Mouse (Mus musculus): Measurements from ENCODE around the gene Sdr42e1.

Gene Sdr42e1

DNA sequence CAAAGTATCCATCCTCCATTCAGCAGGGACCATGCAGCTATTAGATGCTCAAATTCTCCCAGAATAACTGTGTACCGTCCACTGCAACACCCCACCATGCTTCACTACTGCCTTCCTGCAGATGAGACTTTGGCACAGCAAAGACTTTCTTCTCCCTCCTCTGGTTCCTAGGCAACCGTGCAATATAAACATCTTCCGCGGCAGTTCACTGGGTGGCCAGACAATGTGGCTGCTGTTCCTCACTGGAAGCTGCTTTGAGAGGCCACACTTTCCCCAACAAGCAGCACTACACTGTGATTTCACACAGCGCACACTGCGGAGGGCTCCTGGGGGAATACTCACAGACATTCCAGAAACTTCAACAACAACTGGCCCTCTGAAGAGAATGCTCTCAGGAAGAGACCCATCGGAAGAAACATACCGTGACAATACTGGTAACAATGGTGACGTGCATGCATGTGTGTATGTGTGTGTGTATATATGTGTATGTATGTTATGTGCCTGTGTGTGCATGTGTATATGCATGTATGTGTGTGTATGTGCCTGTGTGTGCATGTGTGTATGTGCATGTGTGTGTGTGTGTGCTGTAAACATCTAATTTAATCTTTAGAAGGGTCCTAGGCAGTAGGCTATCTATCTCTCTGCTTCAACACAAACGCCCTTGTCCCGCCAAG is 13.0 kb downstream of the Sdr42e1 start:
- DNase-seq (ENCODE audit: low read depth, low spot score), result no peak

DNA sequence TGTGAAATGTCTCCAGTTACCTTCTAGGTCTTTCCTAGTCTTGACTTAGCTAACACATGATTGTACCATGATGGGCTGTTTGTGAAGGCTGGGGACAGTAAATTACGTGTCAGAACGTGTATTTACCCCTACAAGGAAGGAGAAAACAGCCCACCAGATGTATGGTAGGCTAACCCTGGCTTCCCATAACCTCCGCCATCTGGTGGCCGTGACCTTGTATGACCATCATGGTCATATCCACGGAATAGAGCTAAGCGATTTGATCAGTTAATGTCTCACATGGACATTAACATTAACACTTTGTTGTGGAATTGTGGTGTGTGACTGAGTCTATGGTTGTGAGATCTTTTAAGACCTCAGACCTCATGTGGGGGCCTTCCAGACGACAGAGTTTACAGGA is 14.5 kb downstream of the Sdr42e1 start:
- no peak for DNase-seq (ENCODE audit: low read depth, low spot score)

DNA sequence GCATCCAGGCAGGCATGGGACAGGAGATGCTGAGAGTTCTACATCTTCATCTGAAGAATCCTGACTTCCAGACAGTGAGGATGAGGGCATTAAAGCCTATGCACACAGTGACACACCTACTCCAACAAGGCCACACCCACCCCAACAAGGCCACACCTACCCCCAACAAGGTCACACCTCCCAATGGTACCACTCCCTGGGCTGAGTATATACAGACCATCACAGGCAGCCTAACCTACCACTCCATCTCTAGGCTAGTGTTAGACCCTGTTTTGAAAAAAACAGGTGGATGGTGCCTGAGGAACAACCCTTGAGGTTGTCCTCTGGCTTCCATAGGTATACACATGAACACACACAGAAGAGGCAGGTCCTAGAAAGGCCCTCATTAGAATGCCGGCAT is 21.2 kb downstream of the Sdr42e1 start:
- no peak for DNase-seq (ENCODE audit: low read depth, low spot score)

DNA sequence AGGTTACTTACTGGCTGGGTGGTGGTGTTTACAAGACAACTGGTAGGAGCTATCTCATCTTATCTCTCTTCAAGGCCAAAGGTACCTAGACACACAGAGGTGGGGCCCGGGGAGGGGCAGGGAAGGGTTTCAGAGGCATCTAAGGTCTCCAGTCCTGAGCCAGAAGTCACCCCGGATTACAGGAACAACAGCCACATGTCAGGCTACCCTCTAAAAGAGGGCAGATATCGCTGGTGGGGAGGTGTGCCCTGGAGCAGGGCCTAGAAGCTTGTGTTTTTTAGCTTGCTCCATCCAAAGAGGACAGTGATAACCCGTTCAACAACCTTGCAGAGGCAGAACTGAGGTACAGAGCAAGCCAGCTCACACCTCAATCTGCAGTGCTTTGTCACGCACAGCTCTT is 27.0 kb downstream of the Sdr42e1 start:
- DNase-seq (ENCODE audit: low read depth, low spot score), result no peak

GRCm38 (mm10) chr8:117646020-117646419 is 27.5 kb downstream of the Sdr42e1 start:
- DNase-seq (ENCODE audit: low read depth, low spot score), result peak; percentile 15

DNA sequence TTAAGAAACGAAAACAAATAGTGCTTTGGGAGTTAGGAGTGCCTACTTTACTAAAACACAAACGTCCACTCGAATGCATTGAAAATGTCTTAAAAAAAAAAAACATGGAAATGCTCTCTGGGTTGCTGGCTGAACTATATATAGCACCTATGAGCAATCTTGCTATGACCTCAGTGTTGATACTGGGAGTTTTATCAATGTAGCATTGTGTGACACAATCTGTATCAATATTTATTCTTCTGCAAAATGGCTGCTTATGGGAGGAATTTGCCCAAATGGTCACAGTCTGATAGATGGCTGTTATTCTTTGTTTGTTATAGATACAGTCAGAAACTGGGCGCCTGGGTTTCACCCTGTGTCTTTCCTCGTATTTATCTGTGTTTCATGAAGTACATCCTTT is 28.0 kb downstream of the Sdr42e1 start:
- no peak for DNase-seq (ENCODE audit: low read depth, low spot score)

DNA sequence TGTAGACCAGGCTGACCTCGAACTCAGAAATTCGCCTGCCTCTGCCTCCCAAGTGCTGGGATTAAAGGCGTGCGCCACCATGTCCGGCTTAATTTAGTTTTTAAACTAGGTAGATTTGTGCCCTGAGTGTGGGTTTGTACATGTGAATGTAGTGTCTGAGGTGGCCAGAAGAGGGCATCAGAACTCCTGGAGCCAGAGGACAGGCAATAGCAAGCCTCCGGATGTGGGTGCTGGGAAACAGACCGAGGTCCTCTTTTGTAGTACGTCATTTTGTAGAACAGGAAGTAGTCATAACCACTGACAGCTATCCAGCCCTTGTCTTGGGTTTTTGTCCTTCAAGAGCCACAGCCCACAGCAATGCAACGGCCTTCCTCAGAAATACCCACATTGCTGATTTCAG is 33.9 kb downstream of the Sdr42e1 start:
- DNase-seq (ENCODE audit: low read depth, low spot score), result no peak

GRCm38 (mm10) chr8:117637462-117637861 is 36.0 kb downstream of the Sdr42e1 start:
- no peak for DNase-seq (ENCODE audit: low read depth, low spot score)

DNA sequence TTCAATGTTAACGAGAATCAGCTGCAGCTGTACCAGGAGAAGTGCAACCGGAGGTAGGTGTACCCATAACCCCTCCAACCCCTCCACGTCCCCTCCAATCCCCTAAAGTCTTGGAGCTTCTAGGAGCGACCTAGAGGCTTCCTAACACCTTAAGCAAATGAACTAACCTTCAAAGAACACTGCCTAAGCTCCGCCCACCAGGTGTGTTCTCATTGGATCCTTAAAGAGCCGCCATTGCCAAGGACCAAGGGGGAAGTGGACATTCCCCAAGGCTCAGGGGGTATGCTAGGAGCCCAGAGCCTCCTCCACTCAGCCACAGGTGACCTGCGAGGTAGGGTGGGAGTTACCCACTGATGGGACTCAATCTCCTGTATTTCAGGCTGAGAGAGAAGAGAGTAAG is 39.1 kb downstream of the Sdr42e1 start:
- DNase-seq (ENCODE audit: low read depth, low spot score), result no peak

DNA sequence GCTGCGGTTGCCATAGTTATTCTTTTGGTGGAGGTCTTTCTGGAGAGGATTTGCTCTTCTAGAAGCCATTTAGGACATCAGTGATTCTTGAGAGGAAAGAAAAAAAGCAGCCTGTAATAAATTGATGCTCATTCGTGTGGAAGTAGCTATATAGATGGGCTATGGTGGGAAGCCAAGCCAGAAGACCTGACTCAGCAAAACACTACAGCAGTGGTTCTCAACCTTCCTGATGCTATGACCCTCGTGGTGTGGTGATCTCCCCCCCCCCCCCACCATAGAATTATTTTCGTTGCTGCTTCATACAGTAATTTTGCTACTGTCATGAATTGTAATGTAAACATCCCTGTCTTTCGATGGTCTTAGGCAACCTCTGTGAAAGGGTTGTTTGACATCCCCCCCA is 41.0 kb downstream of the Sdr42e1 start:
- DNase-seq (ENCODE audit: low read depth, low spot score), result no peak

GRCm38 (mm10) chr8:117627096-117627495 is 46.4 kb downstream of the Sdr42e1 start:
- no peak for DNase-seq (ENCODE audit: low read depth, low spot score)

GRCm38 (mm10) chr8:117626040-117626838 is 47.2 kb downstream of the Sdr42e1 start:
- peak; percentile 25 for DNase-seq (ENCODE audit: low read depth, low spot score)

DNA sequence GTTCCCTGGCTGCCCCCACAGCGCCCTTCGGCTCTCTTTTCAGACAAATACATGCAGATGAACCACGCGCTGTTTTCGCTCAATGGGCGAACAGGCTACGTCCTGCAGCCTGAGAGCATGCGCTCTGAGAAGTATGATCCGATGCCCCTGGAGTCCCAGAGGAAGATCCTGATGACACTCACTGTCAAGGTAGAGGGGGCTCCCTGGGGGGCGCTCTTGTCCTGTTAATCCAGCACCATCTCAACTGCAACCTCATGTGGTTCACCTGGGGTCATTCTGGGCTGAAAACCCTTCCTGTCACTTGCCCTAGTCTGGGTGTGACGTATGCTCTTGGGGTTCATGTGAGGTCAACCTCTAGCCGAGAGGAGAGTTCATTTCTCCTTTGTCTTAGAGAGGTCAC is 60.6 kb downstream of the Sdr42e1 start:
- DNase-seq (ENCODE audit: low read depth, low spot score), result no peak
